Mouse (Mus musculus) midbrain, embryonic 12.5 days (tissue): ENCODE data around the gene Zfp335. TPM values are rescaled to one million over a fixed set of nuclear protein-coding genes. Genes with fewer than 3 reads are reported as not detected.
A peak's percentile ranks its signal among the peaks of the same experiment; 100 is the strongest.
"Not testable (repeated sequence)": the region's sequence is repeated elsewhere in the genome, so short reads cannot be mapped to it uniquely, and the experiment has no call there.

ENCODE experiments used
- ATAC-seq: fragments of 200-750 bp; cut with Nextera tagmentation; 2 replicates; pipeline ENCODE4 v1.8.0; 2017; ENCODE audit warnings: low read depth, moderate TSS enrichment, moderate library complexity; ENCODE audit not compliant: low FRiP score
- H3K27ac ChIP-seq: fragments of 300-500 bp; sonication (generic); replicated peaks from 2 replicates; pipeline ENCODE4 v1.5.1; 2016; ENCODE audit warnings: mild to moderate bottlenecking
- H3K27me3 ChIP-seq: fragments of 300-500 bp; sonication (generic); 2 replicates; pipeline ENCODE4 v1.6.1; 2016; ENCODE audit warnings: mild to moderate bottlenecking
- H3K36me3 ChIP-seq: fragments of 300-500 bp; sonication (generic); 2 replicates; pipeline ENCODE4 v1.6.1; 2016
- H3K4me1 ChIP-seq: fragments of 300-500 bp; sonication (generic); 2 replicates; pipeline ENCODE4 v1.6.1; 2016
- H3K4me2 ChIP-seq: fragments of 300-500 bp; sonication (generic); replicated peaks from 2 replicates; pipeline ENCODE4 v1.6.1; 2016; ENCODE audit warnings: mild to moderate bottlenecking, moderate library complexity
- H3K4me3 ChIP-seq: fragments of 300-500 bp; sonication (generic); 2 replicates; pipeline ENCODE4 v1.5.1; 2016; ENCODE audit warnings: mild to moderate bottlenecking
- H3K9ac ChIP-seq: fragments of 300-500 bp; sonication (generic); replicated peaks from 2 replicates; pipeline ENCODE4 v1.6.1; 2016; ENCODE audit warnings: mild to moderate bottlenecking, moderate library complexity
- H3K9me3 ChIP-seq: fragments of 300-500 bp; sonication (generic); 2 replicates; pipeline ENCODE4 v1.6.1; 2016; ENCODE audit warnings: mild to moderate bottlenecking
- WGBS: fragments of 180-500 bp; shearing (Covaris S2); methylation state at CpG from one replicate; pipeline ENCODE4 v1.1.7; 2016; 5-methylcytosine and 5-hydroxymethylcytosine counted together
- polyA plus RNA-seq: library from polyadenylated mRNA; unstranded; fragments of >200 nt; fragmentation: Nextera tagmentation; extraction: Ambion mirVana; gene quantifications from 2 replicates; pipeline ENCODE4 v1.2.1, GENCODE M21; 2016

Gene Zfp335
- polyA plus RNA-seq, 1 experiment from 2014 or later = 17.5 TPM

GRCm38 (mm10) chr2:164859640-164860432 lies 51.7 kb downstream of the Zfp335 start:
- Histone ChIP-seq H3K27me3 (peaks cover 43% of the 10 kb centered on the region), H3K4me1 (peaks cover 22% of the 10 kb centered on the region)

GRCm38 (mm10) chr2:164859155-164859554 lies 52.4 kb downstream of the Zfp335 start:
- Histone ChIP-seq H3K9me3 (no peaks in the 10 kb centered on the region), H3K4me2 (no peak overlapping the region), H3K36me3 (no peaks in the 10 kb centered on the region), H3K27ac (no peak overlapping the region), H3K27me3 (peaks cover 46% of the 10 kb centered on the region), H3K4me3 (no peak overlapping the region), H3K9ac (no peak overlapping the region), H3K4me1 (peaks cover 22% of the 10 kb centered on the region)
- ATAC-seq = no peak
- WGBS = 56% methylated on average over 2 of the region's 2 CpGs

More at GRCm38 (mm10) chr2:164859640-164860432, 51.7 kb downstream of the Zfp335 start:
- Histone ChIP-seq H3K9ac (no peak overlapping the region), H3K9me3 (no peaks in the 10 kb centered on the region), H3K27ac (no peak overlapping the region), H3K4me2 (no peak overlapping the region), H3K4me3 (no peak overlapping the region), H3K36me3 (no peaks in the 10 kb centered on the region)
- ATAC-seq = no peak
- WGBS = 58% methylated on average over 9 of the region's 9 CpGs

GRCm38 (mm10) chr2:164857842-164858553 lies 53.6 kb downstream of the Zfp335 start:
- peaks cover 22% of the 10 kb centered on the region for H3K4me1 ChIP-seq
- peak overlapping the region; percentile 95 for H3K4me2 ChIP-seq
- no peaks in the 10 kb centered on the region for H3K9me3 ChIP-seq
- H3K36me3 ChIP-seq = no peaks in the 10 kb centered on the region
- 3% methylated on average over 19 of the region's 19 CpGs for WGBS
- 0 out of 2 replicates have a peak overlapping the region, but pooled peaks have one; percentile 58 for H3K27ac ChIP-seq
- peaks cover 46% of the 10 kb centered on the region for H3K27me3 ChIP-seq
- no peak; the same call in 1 of the 2 replicates for ATAC-seq
- H3K9ac ChIP-seq = peak overlapping the region; percentile 66
- H3K4me3 ChIP-seq = peak overlapping the region; percentile 52

- ATAC-seq = peak; percentile 90
- under 1% methylated on average over 46 of the region's 47 CpGs for WGBS
- Histone ChIP-seq H3K9ac (peak within 1 kb of the TSS; percentile 66), H3K9me3 (no peaks in the 10 kb centered on the region), H3K4me2 (peak within 1 kb of the TSS; percentile 95), H3K27me3 (peaks cover 46% of the 10 kb centered on the region), H3K36me3 (no peaks in the 10 kb centered on the region), H3K4me3 (peak within 1 kb of the TSS; percentile 52), H3K4me1 (peaks cover 22% of the 10 kb centered on the region), H3K27ac (peak within 1 kb of the TSS; percentile 58; the same call in 1 of the 2 replicates)
Measured at GRCm38 (mm10) chr2:164857101-164857821, 54.3 kb downstream of the Zfp335 start, which contains the start of gene Pltp. TSS of gene Pltp (minus strand) at chr2:164857711.

GRCm38 (mm10) chr2:164856309-164857100 lies 55.1 kb downstream of the Zfp335 start:
- Histone ChIP-seq H3K4me3 (peak overlapping the region; percentile 52), H3K9ac (peak overlapping the region; percentile 66), H3K4me1 (peaks cover 22% of the 10 kb centered on the region), H3K27me3 (peaks cover 46% of the 10 kb centered on the region), H3K9me3 (no peaks in the 10 kb centered on the region), H3K36me3 (0 out of 2 replicates have a peak, but pooled peaks cover 4% of the 10 kb centered on the region), H3K27ac (0 out of 2 replicates have a peak overlapping the region, but pooled peaks have one; percentile 58), H3K4me2 (peak overlapping the region; percentile 95)
- ATAC-seq = peak; percentile 13; the same call in 1 of the 2 replicates
- 1% methylated on average over 42 of the region's 42 CpGs for WGBS

GRCm38 (mm10) chr2:164855572-164855971 lies 56.0 kb downstream of the Zfp335 start:
- peaks cover 22% of the 10 kb centered on the region for H3K4me1 ChIP-seq
- not testable (repeated sequence) for H3K9ac ChIP-seq, ATAC-seq, H3K27ac ChIP-seq, H3K9me3 ChIP-seq
- peaks cover 46% of the 10 kb centered on the region for H3K27me3 ChIP-seq
- 72% methylated on average over 5 of the region's 5 CpGs for WGBS
- peak overlapping the region; percentile 52; the same call in 1 of the 2 replicates for H3K4me3 ChIP-seq
- H3K4me2 ChIP-seq = 0 out of 2 replicates have a peak overlapping the region, but pooled peaks have one; percentile 95
- H3K36me3 ChIP-seq = peaks cover 11% of the 10 kb centered on the region; the same call in 1 of the 2 replicates

- no peak for ATAC-seq
- no peak overlapping the region for H3K9ac ChIP-seq
- no peak overlapping the region for H3K4me2 ChIP-seq
- no peak overlapping the region for H3K4me3 ChIP-seq
- WGBS = 87% methylated on average over 8 of the region's 8 CpGs
- H3K9me3 ChIP-seq = no peaks in the 10 kb centered on the region
- no peak overlapping the region for H3K27ac ChIP-seq
- peaks cover 5% of the 10 kb centered on the region; the same call in 1 of the 2 replicates for H3K27me3 ChIP-seq
- H3K4me1 ChIP-seq = no peaks in the 10 kb centered on the region
- H3K36me3 ChIP-seq = peaks cover 23% of the 10 kb centered on the region; the same call in 1 of the 2 replicates
Measured at GRCm38 (mm10) chr2:164850061-164850460, 61.5 kb downstream of the Zfp335 start.

- no peak for ATAC-seq
- peaks cover 12% of the 10 kb centered on the region; the same call in 1 of the 2 replicates for H3K36me3 ChIP-seq
- H3K4me2 ChIP-seq = no peak overlapping the region
- H3K9me3 ChIP-seq = no peaks in the 10 kb centered on the region
- H3K27me3 ChIP-seq = no peaks in the 10 kb centered on the region
- H3K4me1 ChIP-seq = no peaks in the 10 kb centered on the region
- no peak overlapping the region for H3K27ac ChIP-seq
- H3K4me3 ChIP-seq = no peak overlapping the region
- no peak overlapping the region for H3K9ac ChIP-seq
- WGBS = 54% methylated on average over 3 of the region's 3 CpGs
Measured at GRCm38 (mm10) chr2:164845782-164846181, 65.8 kb downstream of the Zfp335 start.

Other genes starting within 250 kb of the Zfp335 start
- gene Wfdc11, start 237.7 kb downstream of the Zfp335 start, polyA plus RNA-seq = not detected in 2 replicates
- gene Wfdc13, start 226.7 kb downstream of the Zfp335 start, polyA plus RNA-seq = not detected in 2 replicates
- not detected in 2 replicates for gene Spint4, start 213.3 kb downstream of the Zfp335 start, polyA plus RNA-seq
- gene Spint5, start 196.5 kb downstream of the Zfp335 start, polyA plus RNA-seq = not detected in 2 replicates
- 0.93 and 1.1 TPM in 2 replicates for gene Wfdc3, start 165.8 kb downstream of the Zfp335 start, polyA plus RNA-seq
- 87.6 and 90.0 TPM in 2 replicates for gene Dnttip1, start 165.8 kb downstream of the Zfp335 start, polyA plus RNA-seq
- gene Ube2c, start 141.9 kb downstream of the Zfp335 start, polyA plus RNA-seq = 438 and 455 TPM in 2 replicates
- 0.52 and 0.77 TPM in 2 replicates for gene Tnnc2, start 131.8 kb downstream of the Zfp335 start, polyA plus RNA-seq
- 14.4 and 18.3 TPM in 2 replicates for gene Snx21, start 125.9 kb downstream of the Zfp335 start, polyA plus RNA-seq
- 13.4 and 16.5 TPM in 2 replicates for gene Acot8, start 106.9 kb downstream of the Zfp335 start, polyA plus RNA-seq
- 10.8 and 12.1 TPM in 2 replicates for gene Zswim3, start 106.7 kb downstream of the Zfp335 start, polyA plus RNA-seq
- 23.8 and 25.0 TPM in 2 replicates for gene Zswim1, start 89.1 kb downstream of the Zfp335 start, polyA plus RNA-seq
- gene Spata25, start 83.2 kb downstream of the Zfp335 start, polyA plus RNA-seq = 0.24 TPM in 1 of 2 replicates, not detected in the other
- 98.8 and 101 TPM in 2 replicates for gene Ctsa, start 78.9 kb downstream of the Zfp335 start, polyA plus RNA-seq
- gene Neurl2, start 78.3 kb downstream of the Zfp335 start, polyA plus RNA-seq = 4.4 and 5.2 TPM in 2 replicates
- 90.2 and 113 TPM in 2 replicates for gene Pltp, start 54.0 kb downstream of the Zfp335 start, polyA plus RNA-seq
- gene Pcif1, start 32.5 kb downstream of the Zfp335 start, polyA plus RNA-seq = 87.0 and 96.9 TPM in 2 replicates
- 6.2 and 7.5 TPM in 2 replicates for gene Mmp9, start 29.0 kb upstream of the Zfp335 start, polyA plus RNA-seq
- gene Slc12a5, start 49.0 kb upstream of the Zfp335 start, polyA plus RNA-seq = 8.1 and 9.9 TPM in 2 replicates
- 141 and 148 TPM in 2 replicates for gene Ncoa5, start 123.1 kb upstream of the Zfp335 start, polyA plus RNA-seq
- gene Cd40, start 143.9 kb upstream of the Zfp335 start, polyA plus RNA-seq = 4.8 and 6.8 TPM in 2 replicates
- not detected in 2 replicates for gene 1700025C18Rik, start 179.0 kb upstream of the Zfp335 start, polyA plus RNA-seq